Mouse (Mus musculus) MEL (cell line): Measurements from ENCODE around the gene Tnfrsf11a.

ENCODE experiments used
- CTCF ChIP-seq, 3 experiments: IDR thresholded peaks in 2 of 3; conservative IDR thresholded peaks in 1 of 3; 2 replicates each; pipeline ENCODE4 v1.5.1; 2011 to 2012; ENCODE audit warnings: low read length in 3 of 3, low read depth in 2 of 3, mild to moderate bottlenecking in 2 of 3, improper control_type of control experiment in 1 of 3, inconsistent platforms in 1 of 3, mixed read lengths in 1 of 3, moderate library complexity in 1 of 3; ENCODE audit not compliant: control insufficient read depth in 1 of 3, insufficient read depth in 1 of 3, poor library complexity in 1 of 3, severe bottlenecking in 1 of 3
- E2F4 ChIP-seq: IDR thresholded peaks from 2 replicates; pipeline ENCODE4 v1.6.1; 2011; ENCODE audit warnings: low read depth, low read length, improper control_type of control experiment, borderline replicate concordance
- GABPA ChIP-seq: IDR thresholded peaks from 2 replicates; pipeline ENCODE4 v1.6.1; 2012; ENCODE audit warnings: low read depth, mild to moderate bottlenecking, inconsistent platforms, low read length, improper control_type of control experiment, moderate library complexity
- JUND ChIP-seq: IDR thresholded peaks from 2 replicates; pipeline ENCODE4 v1.6.1; 2011; ENCODE audit warnings: low read depth, mild to moderate bottlenecking, improper control_type of control experiment, low read length
- MAFK ChIP-seq: IDR thresholded peaks from 2 replicates; pipeline ENCODE4 v1.6.1; 2011; ENCODE audit warnings: low read depth, mild to moderate bottlenecking, low read length, improper control_type of control experiment, borderline replicate concordance
- MAZ ChIP-seq: IDR thresholded peaks from 2 replicates; pipeline ENCODE4 v1.6.1; 2012; ENCODE audit warnings: low read depth, mild to moderate bottlenecking, inconsistent platforms, low read length, improper control_type of control experiment
- NELFE ChIP-seq: IDR thresholded peaks from 2 replicates; pipeline ENCODE4 v1.6.1; 2011; ENCODE audit warnings: low read depth, low read length, improper control_type of control experiment
- POLR2A ChIP-seq, 2 experiments: IDR thresholded peaks; 2 replicates each; pipeline ENCODE4 v1.6.1; 2011 to 2012; ENCODE audit warnings: low read length in 2 of 2, mild to moderate bottlenecking in 2 of 2, control low read depth in 1 of 2, improper control_type of control experiment in 1 of 2, low read depth in 1 of 2, moderate library complexity in 1 of 2; ENCODE audit not compliant: control insufficient read depth in 1 of 2, insufficient read depth in 1 of 2, poor library complexity in 1 of 2
- POLR2AphosphoS5 ChIP-seq: IDR thresholded peaks from 2 replicates; pipeline ENCODE4 v1.6.1; 2012; ENCODE audit warnings: low read depth, borderline replicate concordance, mild to moderate bottlenecking, inconsistent platforms, low read length, moderate library complexity, mixed read lengths
- TAL1 ChIP-seq: IDR thresholded peaks from 2 replicates; pipeline ENCODE4 v1.6.1; 2012; ENCODE audit warnings: mild to moderate bottlenecking, inconsistent platforms, low read length, moderate library complexity, mixed read lengths
- TCF12 ChIP-seq: IDR thresholded peaks from 2 replicates; pipeline ENCODE4 v1.6.1; 2014; ENCODE audit warnings: low read depth, mild to moderate bottlenecking, inconsistent platforms, low read length, improper control_type of control experiment, moderate library complexity
- UBTF ChIP-seq: IDR thresholded peaks from 2 replicates; pipeline ENCODE4 v1.6.1; 2012; ENCODE audit warnings: low read depth, mild to moderate bottlenecking, inconsistent platforms, low read length, improper control_type of control experiment, moderate library complexity, borderline replicate concordance; ENCODE audit not compliant: insufficient read depth
- ZKSCAN1 ChIP-seq: IDR thresholded peaks from 2 replicates; pipeline ENCODE4 v1.6.1; 2012; ENCODE audit warnings: low read depth, mild to moderate bottlenecking, inconsistent platforms, low read length, improper control_type of control experiment, moderate library complexity

GRCm38 (mm10) chr1:105877808-105878207, 97.3 kb downstream of the Tnfrsf11a start:
- TF ChIP-seq CTCF (IDR thresholded peaks at IDR 0.05 in 2 of 3, conservative IDR thresholded peaks at IDR 0.05 in 1 of 3; ENCODE audit: control insufficient read depth in 1 of 3, insufficient read depth in 1 of 3, low read depth in 2 of 3, low read length in 3 of 3, poor library complexity in 1 of 3, severe bottlenecking in 1 of 3) (no peak), POLR2A (IDR thresholded peaks at IDR 0.05; ENCODE audit: control insufficient read depth in 1 of 2, insufficient read depth in 1 of 2, low read depth in 1 of 2, low read length in 2 of 2, poor library complexity in 1 of 2) (no peak), NELFE (no peak), MAZ (no peak), TAL1 (no peak), JUND (no peak), GABPA (no peak), UBTF (no peak), E2F4 (no peak), MAFK (no peak), TCF12 (no peak), POLR2AphosphoS5 (no peak), ZKSCAN1 (no peak)
